Mouse (Mus musculus) hindbrain, embryonic 11.5 days (tissue): ENCODE measurements around the gene Atp6v1c2. TPM values are rescaled to one million over a fixed set of nuclear protein-coding genes. Genes with fewer than 3 reads are reported as not detected.

Experiments
- ATAC-seq: fragments of 200-750 bp; cut with Nextera tagmentation; 2 replicates; pipeline ENCODE4 v1.8.0; 2017; ENCODE audit warnings: mild to moderate bottlenecking, moderate TSS enrichment, moderate library complexity; ENCODE audit not compliant: low FRiP score
- DNase-seq: peaks from one replicate; pipeline ENCODE4 v3.0.0-alpha.2; 2015; ENCODE audit warnings: low spot score
- H3K27ac ChIP-seq: fragments of 300-500 bp; sonication (generic); 2 replicates; pipeline ENCODE4 v1.5.1; 2014; ENCODE audit warnings: mild to moderate bottlenecking, low read depth, low read length
- H3K27me3 ChIP-seq: fragments of 300-500 bp; sonication (generic); 2 replicates; pipeline ENCODE4 v1.6.1; 2014; ENCODE audit warnings: mild to moderate bottlenecking, low read length, moderate library complexity, mixed read lengths; ENCODE audit not compliant: control insufficient read depth, insufficient read depth
- H3K36me3 ChIP-seq: fragments of 300-500 bp; sonication (generic); 2 replicates; pipeline ENCODE4 v1.6.1; 2014; ENCODE audit warnings: mild to moderate bottlenecking, low read length, moderate library complexity, mixed read lengths; ENCODE audit not compliant: control insufficient read depth, insufficient read depth
- H3K4me1 ChIP-seq: fragments of 300-500 bp; sonication (generic); replicated peaks from 2 replicates; pipeline ENCODE4 v1.6.1; 2014; ENCODE audit warnings: low read length, mixed read lengths; ENCODE audit not compliant: control insufficient read depth, insufficient read depth
- H3K4me2 ChIP-seq: fragments of 300-500 bp; sonication (generic); replicated peaks from 2 replicates; pipeline ENCODE4 v1.6.1; 2014; ENCODE audit warnings: mild to moderate bottlenecking, low read depth, low read length
- H3K4me3 ChIP-seq: fragments of 300-500 bp; sonication (generic); 2 replicates; pipeline ENCODE4 v1.5.1; 2014; ENCODE audit warnings: low read depth, low read length
- H3K9ac ChIP-seq: fragments of 300-500 bp; sonication (generic); 2 replicates; pipeline ENCODE4 v1.6.1; 2014; ENCODE audit warnings: low read depth, low read length
- H3K9me3 ChIP-seq: fragments of 300-500 bp; sonication (generic); 2 replicates; pipeline ENCODE4 v1.6.1; 2016; ENCODE audit warnings: low read length; ENCODE audit not compliant: control insufficient read depth
- WGBS: fragments of 180-500 bp; shearing (Covaris S2); extraction: QIAGEN DNeasy Blood & Tissue Kit; methylation state at CpG from one replicate; pipeline ENCODE4 v1.1.7; 2014; 5-methylcytosine and 5-hydroxymethylcytosine counted together
- polyA plus RNA-seq: library from polyadenylated mRNA; unstranded; fragments of >200 nt; fragmentation: Nextera tagmentation; extraction: Ambion mirVana; gene quantifications from 2 replicates; pipeline ENCODE4 v1.2.1, GENCODE M21; 2014

Gene Atp6v1c2
- 0.43 and 1.0 TPM in 2 replicates for polyA plus RNA-seq

DNA sequence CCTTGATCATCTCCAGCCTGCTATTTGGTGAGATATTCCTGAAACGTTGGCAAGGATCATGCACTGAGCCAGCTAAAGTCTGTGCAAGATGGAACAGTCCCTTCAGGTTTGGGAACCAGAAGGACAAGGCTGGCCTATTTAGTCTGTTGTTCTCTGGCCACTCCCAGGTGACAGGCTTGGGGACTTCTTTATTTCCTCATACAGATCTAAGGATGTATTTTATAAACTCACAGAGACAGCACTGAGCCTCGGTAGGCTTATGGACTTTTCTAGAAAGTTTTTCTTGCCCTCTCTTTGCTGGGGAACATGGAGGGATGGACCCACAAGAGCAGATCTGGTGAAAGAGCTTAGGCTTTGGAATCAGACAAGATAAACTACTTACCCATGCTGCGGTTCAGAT is at the start of gene Atp6v1c2:
TSS of gene Atp6v1c2 (minus strand) at position 101 of the 400 bp plus-strand sequence.
- ATAC-seq = no peak
- Histone ChIP-seq H3K4me2 (no peak within 1 kb of the TSS), H3K9me3 (no peaks in the 10 kb centered on the region), H3K9ac (no peak within 1 kb of the TSS), H3K27ac (no peak within 1 kb of the TSS), H3K36me3 (no peaks in the 10 kb centered on the region), H3K4me3 (no peak within 1 kb of the TSS), H3K4me1 (no peaks in the 10 kb centered on the region), H3K27me3 (peaks cover 14% of the 10 kb centered on the region)
- DNase-seq = no peak
- WGBS = 83% methylated on average over 3 of the region's 3 CpGs

DNA sequence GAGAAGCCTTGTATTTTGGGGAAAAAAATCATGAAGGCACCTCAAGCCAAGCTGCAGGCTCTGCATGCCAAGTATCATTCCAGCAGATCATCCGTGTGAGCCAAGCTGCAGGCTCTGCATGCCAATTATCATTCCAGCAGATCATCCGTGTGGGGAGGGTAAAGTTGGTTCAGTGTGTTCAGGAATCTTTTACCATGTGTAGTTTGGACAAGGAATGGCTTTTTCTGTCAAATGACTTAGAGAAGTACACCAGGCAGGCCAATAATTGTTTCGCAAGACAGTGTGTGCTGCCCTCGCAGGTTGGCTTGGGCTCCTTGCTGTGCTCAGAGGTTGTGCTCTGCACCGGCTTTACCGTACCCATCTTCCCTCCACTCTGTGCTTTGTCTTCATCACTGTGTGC is 47.4 kb upstream of the Atp6v1c2 start:
- H3K27ac ChIP-seq = no peak overlapping the region
- no peaks in the 10 kb centered on the region for H3K4me1 ChIP-seq
- DNase-seq (no peak), ATAC-seq (no peak)
- H3K27me3 ChIP-seq = no peaks in the 10 kb centered on the region
- H3K9ac ChIP-seq = no peak overlapping the region
- H3K9me3 ChIP-seq = no peaks in the 10 kb centered on the region
- H3K4me2 ChIP-seq = no peak overlapping the region
- H3K4me3 ChIP-seq = no peak overlapping the region
- 0 out of 2 replicates have a peak, but pooled peaks cover 5% of the 10 kb centered on the region for H3K36me3 ChIP-seq
- WGBS = 95% methylated on average over 6 of the region's 6 CpGs

DNA sequence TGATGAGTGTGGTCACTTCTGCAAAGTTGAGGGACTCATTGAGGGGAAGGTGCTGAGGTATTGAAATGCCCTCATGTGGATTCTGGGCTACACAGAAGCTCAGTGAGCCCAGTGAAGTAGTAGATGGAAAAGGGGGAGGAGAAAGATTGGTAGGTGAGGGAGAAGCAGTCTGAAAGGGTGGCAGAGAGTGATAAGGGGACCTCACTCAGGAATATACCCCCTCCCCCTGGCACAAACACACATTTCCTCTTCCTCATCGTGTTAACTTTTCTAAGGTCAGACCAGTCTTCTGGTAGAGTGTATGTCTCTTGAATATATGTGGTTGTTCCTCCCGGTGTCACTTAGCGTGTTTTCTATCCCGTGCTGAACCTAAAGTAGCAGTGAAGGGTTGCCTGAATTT is 46.1 kb upstream of the Atp6v1c2 start:
- ATAC-seq = no peak
- no peak for DNase-seq
- Histone ChIP-seq H3K27me3 (no peaks in the 10 kb centered on the region), H3K9me3 (no peaks in the 10 kb centered on the region), H3K36me3 (0 out of 2 replicates have a peak, but pooled peaks cover 8% of the 10 kb centered on the region), H3K4me2 (no peak overlapping the region), H3K4me3 (no peak overlapping the region), H3K27ac (no peak overlapping the region), H3K4me1 (no peaks in the 10 kb centered on the region), H3K9ac (no peak overlapping the region)
- 89% methylated on average over 4 of the region's 4 CpGs for WGBS

DNA sequence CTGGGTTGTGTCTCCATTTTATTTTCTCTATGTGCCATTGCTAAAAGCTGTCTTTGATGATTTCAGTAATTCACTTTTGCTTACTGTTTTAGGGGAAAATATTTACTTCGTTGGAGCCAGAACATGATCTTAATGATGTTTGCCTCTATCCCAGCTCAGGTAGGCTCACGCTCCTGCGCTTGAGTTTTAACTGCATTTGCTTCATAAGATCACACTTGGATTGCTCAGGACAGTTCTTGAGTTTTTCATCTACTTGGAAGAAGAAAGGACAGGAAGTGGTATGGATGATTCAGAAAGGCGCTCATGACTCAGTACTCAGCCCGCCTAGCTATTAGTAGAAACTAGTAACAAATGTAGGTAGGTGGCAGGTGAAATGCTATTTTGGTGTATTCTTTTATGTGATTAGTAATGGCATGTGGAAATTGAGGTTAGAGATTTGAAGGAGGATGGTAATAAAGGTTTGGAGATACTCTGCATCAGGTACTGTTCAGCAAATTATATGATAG is 44.4 kb upstream of the Atp6v1c2 start:
- ATAC-seq (no peak), DNase-seq (no peak)
- no peaks in the 10 kb centered on the region for H3K9me3 ChIP-seq
- H3K27me3 ChIP-seq = no peaks in the 10 kb centered on the region
- H3K4me1 ChIP-seq = no peaks in the 10 kb centered on the region
- H3K4me2 ChIP-seq = no peak overlapping the region
- H3K9ac ChIP-seq = no peak overlapping the region
- 0 out of 2 replicates have a peak, but pooled peaks cover 11% of the 10 kb centered on the region for H3K36me3 ChIP-seq
- no peak overlapping the region for H3K27ac ChIP-seq
- 96% methylated on average over 5 of the region's 5 CpGs for WGBS
- no peak overlapping the region for H3K4me3 ChIP-seq

DNA sequence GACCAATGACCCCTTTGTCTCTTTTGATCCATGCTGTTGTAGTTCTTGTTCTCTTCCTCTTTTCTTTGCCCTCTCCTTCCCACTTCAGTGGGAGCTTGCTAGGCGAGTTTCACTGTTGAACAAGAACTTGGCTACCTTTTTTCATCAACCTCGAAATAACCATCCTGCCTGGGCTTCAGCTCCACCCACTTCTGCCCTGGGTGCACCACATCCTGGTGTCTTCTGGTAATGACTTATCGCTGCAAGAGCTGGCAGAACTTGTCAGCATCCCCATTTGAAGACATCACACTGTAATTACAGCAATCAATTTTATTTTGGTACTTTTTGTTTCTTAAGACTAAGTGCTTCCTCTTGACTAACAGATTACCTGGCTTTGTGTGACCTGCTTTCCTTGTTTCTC is 43.5 kb upstream of the Atp6v1c2 start:
- Histone ChIP-seq H3K9ac (no peak overlapping the region), H3K27ac (no peak overlapping the region), H3K4me1 (no peaks in the 10 kb centered on the region), H3K9me3 (no peaks in the 10 kb centered on the region), H3K36me3 (0 out of 2 replicates have a peak, but pooled peaks cover 11% of the 10 kb centered on the region), H3K4me3 (no peak overlapping the region), H3K27me3 (no peaks in the 10 kb centered on the region), H3K4me2 (no peak overlapping the region)
- DNase-seq (no peak), ATAC-seq (no peak)
- 93% methylated on average over 3 of the region's 3 CpGs for WGBS

DNA sequence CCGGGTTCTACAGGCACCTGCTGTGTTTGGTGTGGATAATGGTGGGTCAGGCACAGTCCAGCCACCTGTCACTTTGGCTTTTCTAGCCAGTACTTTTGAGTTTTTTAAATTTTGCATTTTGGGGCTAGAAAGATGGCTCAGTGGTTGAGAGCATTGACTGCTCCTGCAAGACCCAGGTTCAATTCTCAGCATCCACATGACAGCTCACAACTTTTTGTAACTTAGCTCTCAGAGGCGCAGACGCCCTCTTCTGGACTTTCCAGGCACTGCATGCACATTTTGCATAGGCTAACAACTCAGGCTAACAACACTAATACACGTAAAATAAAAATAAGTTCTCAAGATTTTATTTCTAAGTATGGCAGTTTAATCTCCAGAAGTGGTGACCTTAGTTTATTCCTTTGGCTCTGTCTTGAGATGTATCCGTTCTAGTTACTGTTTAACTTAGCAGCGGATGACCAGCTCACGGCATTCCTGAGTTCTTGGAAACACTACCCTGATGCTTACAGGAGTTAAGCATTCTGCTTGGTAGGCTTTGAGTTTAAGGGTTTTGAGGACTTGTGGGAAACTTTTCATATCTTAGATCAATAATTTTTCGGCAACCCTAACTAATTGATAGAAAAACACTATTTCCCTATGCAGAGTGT is 42.6 kb upstream of the Atp6v1c2 start:
- Histone ChIP-seq H3K4me3 (no peak overlapping the region), H3K27me3 (no peaks in the 10 kb centered on the region), H3K4me2 (no peak overlapping the region), H3K9ac (no peak overlapping the region), H3K36me3 (0 out of 2 replicates have a peak, but pooled peaks cover 15% of the 10 kb centered on the region), H3K27ac (no peak overlapping the region), H3K4me1 (no peaks in the 10 kb centered on the region), H3K9me3 (no peaks in the 10 kb centered on the region)
- 92% methylated on average over 8 of the region's 8 CpGs for WGBS
- ATAC-seq (no peak), DNase-seq (peak; percentile 30)

DNA sequence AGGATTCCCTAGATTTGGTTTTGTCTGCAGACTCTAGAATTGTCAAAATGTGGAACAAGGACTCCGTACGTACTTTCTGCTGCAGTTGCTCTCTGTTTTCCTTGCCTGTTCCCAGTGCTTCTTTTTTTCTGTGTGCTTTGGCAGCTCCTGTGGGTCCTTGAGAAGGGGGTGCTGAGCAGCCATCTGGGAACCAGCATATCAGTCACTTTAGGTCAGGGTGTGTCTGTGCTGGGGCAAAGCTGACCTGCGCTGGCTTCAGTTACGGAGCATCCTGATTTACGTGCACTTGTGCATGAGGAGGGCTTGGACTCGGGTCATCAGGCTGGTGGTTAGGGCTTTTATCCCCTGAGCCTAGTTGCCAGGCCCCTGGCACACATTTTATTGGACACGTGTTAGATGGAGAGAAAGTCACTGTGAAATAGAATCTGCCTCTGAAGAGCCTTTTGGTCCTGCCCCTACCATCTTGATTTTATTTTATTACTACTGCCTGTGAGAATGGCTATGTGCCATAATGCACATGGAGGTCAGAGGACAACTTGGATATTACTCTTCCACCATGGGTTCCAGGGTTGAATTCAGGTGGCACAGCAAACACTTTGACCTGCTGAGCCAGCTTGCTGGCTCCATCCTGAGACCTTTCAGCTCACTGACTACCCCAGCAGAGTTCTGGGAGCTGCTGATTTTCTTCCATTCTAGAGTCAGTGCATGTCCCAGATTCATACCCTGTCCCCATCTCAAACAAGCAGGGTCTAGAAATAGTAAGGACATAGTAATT is 40.6 kb upstream of the Atp6v1c2 start:
- no peaks in the 10 kb centered on the region for H3K27me3 ChIP-seq
- 93% methylated on average over 7 of the region's 7 CpGs for whole genome bisulfite sequencing
- no peaks in the 10 kb centered on the region for H3K9me3 ChIP-seq
- H3K4me2 ChIP-seq = no peak overlapping the region
- H3K27ac ChIP-seq = no peak overlapping the region
- ATAC-seq (no peak), DNase-seq (no peak)
- H3K36me3 ChIP-seq = 0 out of 2 replicates have a peak, but pooled peaks cover 12% of the 10 kb centered on the region
- H3K9ac ChIP-seq = no peak overlapping the region
- no peak overlapping the region for H3K4me3 ChIP-seq
- H3K4me1 ChIP-seq = no peaks in the 10 kb centered on the region

DNA sequence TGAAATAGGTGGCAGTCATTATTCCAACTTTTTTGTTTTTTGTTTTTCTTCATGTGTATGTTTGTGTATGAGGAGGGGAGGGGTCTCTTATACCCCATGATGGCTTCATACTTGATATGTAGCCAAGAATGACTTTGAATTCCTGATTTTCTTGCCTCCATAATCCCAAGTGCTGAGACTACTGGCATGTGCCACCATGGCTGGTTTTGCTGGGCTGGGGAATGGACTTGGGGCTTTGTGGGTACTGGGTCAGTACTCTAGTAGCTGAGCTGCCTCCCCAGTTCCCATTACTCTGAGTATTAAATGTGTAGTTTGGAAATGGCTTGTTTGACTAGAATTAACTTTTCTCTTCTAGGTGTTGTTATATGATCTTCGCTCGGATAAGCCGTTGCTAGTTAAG is 40.0 kb upstream of the Atp6v1c2 start:
- no peak overlapping the region for H3K4me2 ChIP-seq
- DNase-seq = no peak
- H3K4me1 ChIP-seq = no peaks in the 10 kb centered on the region
- H3K27ac ChIP-seq = no peak overlapping the region
- H3K9me3 ChIP-seq = no peaks in the 10 kb centered on the region
- H3K4me3 ChIP-seq = no peak overlapping the region
- 95% methylated on average over 3 of the region's 3 CpGs for WGBS
- no peak for ATAC-seq
- no peak overlapping the region for H3K9ac ChIP-seq
- no peaks in the 10 kb centered on the region for H3K27me3 ChIP-seq
- H3K36me3 ChIP-seq = 0 out of 2 replicates have a peak, but pooled peaks cover 12% of the 10 kb centered on the region
